Mouse (Mus musculus): ENCODE results near the gene Psmd3. TPM values are rescaled to one million over a fixed set of nuclear protein-coding genes. Genes with fewer than 3 reads are reported as not detected.
A peak's percentile ranks its signal among the peaks of the same experiment; 100 is the strongest.
"Not testable (repeated sequence)": the region's sequence is repeated elsewhere in the genome, so short reads cannot be mapped to it uniquely, and the experiment has no call there.

The Psmd3 gene
- total RNA-seq, 2 experiments from 2014 or later = 123 to 125 TPM

DNA sequence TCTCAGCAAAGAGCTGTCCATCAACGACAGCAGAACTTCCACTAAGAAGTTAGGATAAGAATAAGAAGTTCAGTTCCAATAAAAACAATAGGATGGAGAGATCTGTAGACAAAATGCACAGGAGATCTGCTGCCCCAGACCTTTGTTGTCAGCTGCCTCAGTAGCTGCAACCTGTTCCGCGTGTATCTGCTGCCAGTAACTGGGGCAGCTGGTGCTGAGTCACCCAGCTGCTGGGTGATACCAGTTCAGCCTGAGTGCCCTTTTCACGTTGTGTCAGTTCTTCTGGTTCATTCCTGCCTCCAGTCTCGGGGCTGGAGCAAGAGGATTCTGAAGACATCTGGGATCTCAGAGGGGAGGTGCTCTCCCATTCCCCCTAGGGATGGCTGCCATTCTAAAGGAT is 10.5 kb upstream of the Psmd3 start:
- Histone ChIP-seq H3K4me3 (no peak overlapping the region), H3K27ac (no peak overlapping the region)
- TF ChIP-seq CTCF (conservative IDR thresholded peaks at IDR 0.05) = no peak
- no peak for DNase-seq (ENCODE audit: low spot score in 2 of 2)

- no peak for TF ChIP-seq CTCF (conservative IDR thresholded peaks at IDR 0.05)
- no peak for DNase-seq (ENCODE audit: low spot score in 2 of 2)
- no peak overlapping the region for H3K27ac ChIP-seq
- no peak overlapping the region for H3K4me3 ChIP-seq
Observed at GRCm38 (mm10) chr11:98672482-98672881, 9.9 kb upstream of the Psmd3 start.

- peak; percentile 38 to 58 for DNase-seq (ENCODE audit: low spot score in 2 of 2)
- not testable (repeated sequence) for H3K27ac ChIP-seq, H3K4me3 ChIP-seq
- peak; percentile 70 for TF ChIP-seq CTCF (conservative IDR thresholded peaks at IDR 0.05)
Observed at GRCm38 (mm10) chr11:98673136-98673535, 9.2 kb upstream of the Psmd3 start.

DNA sequence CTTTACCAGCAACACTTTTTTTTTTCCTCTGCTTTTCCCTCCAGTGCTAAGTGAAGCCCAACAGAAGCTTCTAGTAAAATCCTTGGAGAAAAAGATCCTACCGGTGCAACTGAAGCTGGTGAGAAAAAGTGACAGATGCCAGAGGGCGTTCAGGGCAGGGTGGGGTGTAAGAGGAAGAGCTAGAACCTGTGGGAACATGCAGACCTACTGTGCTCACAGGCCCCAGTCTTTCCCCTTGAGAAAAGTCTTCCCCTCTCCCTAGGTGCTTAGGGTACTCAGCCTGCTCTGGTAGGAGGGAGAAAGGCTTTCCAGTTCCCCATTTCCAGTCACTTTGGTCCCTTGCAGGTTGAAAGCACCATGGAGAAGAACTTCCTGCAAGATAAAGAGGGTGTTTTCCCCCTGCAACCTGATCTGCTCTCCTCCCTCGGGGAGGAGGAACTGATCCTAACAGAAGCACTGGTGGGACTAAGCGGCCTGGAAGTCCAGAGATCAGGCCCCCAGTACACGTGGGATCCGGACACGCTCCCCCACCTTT is 6.5 kb upstream of the Psmd3 start:
- no peak overlapping the region for H3K4me3 ChIP-seq
- no peak for TF ChIP-seq CTCF (conservative IDR thresholded peaks at IDR 0.05)
- no peak for DNase-seq (ENCODE audit: low spot score in 2 of 2)
- H3K27ac ChIP-seq = no peak overlapping the region

DNA sequence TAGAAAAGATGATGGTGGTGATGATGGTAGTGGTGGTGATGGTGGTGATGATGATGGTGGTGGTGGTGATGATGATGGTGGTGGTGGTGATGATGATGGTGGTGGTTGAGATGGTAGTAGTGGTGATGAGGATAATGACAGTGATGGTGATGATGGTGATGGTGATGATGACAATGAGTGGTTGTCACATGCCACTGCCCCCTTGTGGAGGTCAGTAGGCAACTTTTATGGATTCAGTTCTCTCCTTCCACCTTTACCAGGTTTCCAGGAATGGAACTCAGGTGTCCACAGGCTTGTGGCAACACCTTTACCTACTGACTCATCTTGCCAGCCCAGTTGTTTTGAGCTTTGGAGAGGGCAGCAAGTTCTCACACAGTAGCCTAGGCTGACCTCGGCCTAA is 2.3 kb upstream of the Psmd3 start:
- Histone ChIP-seq H3K4me3 (no peak overlapping the region), H3K27ac (no peak overlapping the region)
- DNase-seq (ENCODE audit: low spot score in 2 of 2) = no peak
- TF ChIP-seq CTCF (conservative IDR thresholded peaks at IDR 0.05) = peak; percentile 36

DNA sequence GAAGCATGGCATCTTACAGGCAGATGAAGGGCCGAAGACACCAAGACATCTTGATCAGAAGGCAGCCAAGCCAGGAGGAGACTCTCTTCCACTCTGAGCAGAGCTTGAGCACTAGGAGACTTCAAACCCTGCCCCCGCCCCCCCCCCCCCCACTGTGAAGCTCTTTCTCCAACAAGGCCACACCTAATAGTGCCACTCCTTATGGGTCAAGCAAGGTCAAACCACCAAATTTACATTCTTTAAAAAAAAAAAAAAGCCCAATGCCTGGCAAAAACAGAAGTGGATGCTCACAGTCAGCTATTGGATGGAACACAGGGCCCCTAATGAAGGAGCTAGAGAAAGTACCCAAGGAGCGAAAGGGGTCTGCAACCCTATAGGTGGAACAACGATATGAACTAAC is 1.8 kb upstream of the Psmd3 start:
- not testable (repeated sequence) for H3K27ac ChIP-seq; H3K4me3 ChIP-seq; DNase-seq (ENCODE audit: low spot score in 2 of 2)

DNA sequence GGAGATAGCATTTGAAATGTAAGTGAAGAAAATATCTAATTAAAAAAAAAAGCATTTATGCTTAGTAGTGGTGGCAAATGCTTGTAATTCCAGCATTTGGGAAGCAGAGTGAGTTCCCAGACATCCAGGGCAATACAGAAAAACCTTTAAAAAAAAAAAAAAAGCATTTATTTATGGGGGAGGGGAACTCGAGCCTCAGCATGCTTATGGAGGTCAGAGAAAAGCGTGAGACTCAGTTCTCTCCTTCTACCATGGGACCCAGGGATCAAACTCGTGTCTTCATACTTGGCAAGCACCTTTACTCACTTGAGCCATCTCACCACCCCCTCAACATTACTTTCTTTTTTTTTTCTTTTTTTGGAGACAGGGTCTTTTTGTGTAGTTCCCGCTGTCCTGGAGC is 1.2 kb upstream of the Psmd3 start:
- Histone ChIP-seq H3K27ac (no peak overlapping the region), H3K4me3 (no peak overlapping the region)
- DNase-seq (ENCODE audit: low spot score in 2 of 2) = no peak
- TF ChIP-seq CTCF (conservative IDR thresholded peaks at IDR 0.05) = no peak

- no peak for TF ChIP-seq CTCF (conservative IDR thresholded peaks at IDR 0.05)
- DNase-seq (ENCODE audit: low spot score in 2 of 2) = no peak
- Histone ChIP-seq H3K27ac (peak overlapping the region; percentile 96), H3K4me3 (peak overlapping the region; percentile 99)
Observed at GRCm38 (mm10) chr11:98682811-98683210, 457 bp downstream of the Psmd3 start.

GRCm38 (mm10) chr11:98685642-98686041 is 3.3 kb downstream of the Psmd3 start:
- no peak for DNase-seq (ENCODE audit: low spot score in 2 of 2)
- Histone ChIP-seq H3K27ac (no peak overlapping the region), H3K4me3 (no peak overlapping the region)
- no peak for TF ChIP-seq CTCF (conservative IDR thresholded peaks at IDR 0.05)

GRCm38 (mm10) chr11:98686976-98687375 is 4.6 kb downstream of the Psmd3 start:
- no peak for DNase-seq (ENCODE audit: low spot score in 2 of 2)

DNA sequence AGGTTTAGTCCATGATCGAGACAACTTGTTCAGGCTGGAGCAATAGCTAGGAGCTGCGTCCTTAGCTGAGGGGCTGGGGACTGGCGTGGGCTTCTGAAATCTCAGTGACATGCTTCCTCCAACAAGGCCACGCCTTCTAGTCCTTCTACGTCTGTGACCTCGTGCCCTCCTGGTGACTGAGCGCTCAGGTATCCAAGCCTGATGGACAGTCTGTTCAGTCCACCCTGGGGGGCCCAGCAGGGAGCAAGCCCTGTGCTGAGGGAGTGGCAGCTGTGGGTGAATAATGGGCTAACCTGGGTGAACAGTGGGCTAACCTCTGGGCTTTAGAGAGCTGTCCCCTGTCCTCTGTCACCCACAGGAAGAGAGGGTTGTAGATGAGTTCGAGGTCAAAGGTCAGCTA is 5.7 kb downstream of the Psmd3 start:
- TF ChIP-seq CTCF (conservative IDR thresholded peaks at IDR 0.05) = no peak
- no peak for DNase-seq (ENCODE audit: low spot score in 2 of 2)
- Histone ChIP-seq H3K27ac (no peak overlapping the region), H3K4me3 (no peak overlapping the region)

More at GRCm38 (mm10) chr11:98686976-98687375, 4.6 kb downstream of the Psmd3 start:
- Histone ChIP-seq H3K4me3 (no peak overlapping the region), H3K27ac (no peak overlapping the region)
- no peak for TF ChIP-seq CTCF (conservative IDR thresholded peaks at IDR 0.05)

DNA sequence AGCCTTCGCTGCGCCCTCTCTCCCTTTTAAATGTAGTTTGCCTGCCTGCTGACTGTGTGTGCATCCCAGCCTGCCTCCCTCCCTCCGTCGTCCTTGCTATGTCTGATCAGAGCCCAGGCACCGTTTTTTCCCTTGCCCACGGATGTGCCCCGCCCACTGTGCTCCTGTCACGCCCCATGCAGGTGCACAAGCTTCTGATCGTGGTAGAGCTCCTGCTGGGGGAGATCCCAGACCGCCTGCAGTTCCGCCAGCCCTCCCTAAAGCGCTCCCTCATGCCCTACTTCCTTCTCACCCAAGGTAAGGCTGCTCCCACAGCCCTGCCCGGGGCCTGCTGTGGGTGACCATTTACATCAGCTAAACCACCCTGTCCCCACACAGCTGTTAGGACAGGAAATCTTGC is 10.8 kb downstream of the Psmd3 start:
- no peak for DNase-seq (ENCODE audit: low spot score in 2 of 2)
- TF ChIP-seq CTCF (conservative IDR thresholded peaks at IDR 0.05) = no peak
- Histone ChIP-seq H3K27ac (no peak overlapping the region), H3K4me3 (no peak overlapping the region)

GRCm38 (mm10) chr11:98693746-98694145 is 11.4 kb downstream of the Psmd3 start:
- no peak overlapping the region for H3K4me3 ChIP-seq
- no peak overlapping the region for H3K27ac ChIP-seq
- no peak for TF ChIP-seq CTCF (conservative IDR thresholded peaks at IDR 0.05)
- DNase-seq (ENCODE audit: low spot score in 2 of 2) = no peak

DNA sequence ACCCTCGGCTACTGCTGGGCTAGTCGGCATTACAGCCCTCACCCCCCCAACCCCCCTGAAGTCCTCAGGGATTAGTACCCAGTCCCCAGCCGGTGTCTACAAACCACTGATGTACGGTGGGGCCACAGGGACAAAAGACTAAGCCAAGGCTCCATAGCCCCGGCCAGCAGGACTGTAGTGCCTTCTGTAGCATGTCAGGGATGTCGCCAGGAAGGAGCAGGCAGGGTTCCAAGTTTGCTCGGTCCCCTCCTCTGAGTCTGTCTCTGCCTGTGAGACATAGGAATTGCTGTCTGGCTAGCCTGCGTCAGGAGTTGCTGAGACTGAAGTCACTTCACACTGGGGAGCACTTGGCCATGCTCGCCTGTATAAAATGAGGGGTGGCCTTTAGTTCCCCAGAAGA is 11.9 kb downstream of the Psmd3 start:
- DNase-seq (ENCODE audit: low spot score in 2 of 2) = no peak
- no peak for TF ChIP-seq CTCF (conservative IDR thresholded peaks at IDR 0.05)
- H3K4me3 ChIP-seq = no peak overlapping the region

DNA sequence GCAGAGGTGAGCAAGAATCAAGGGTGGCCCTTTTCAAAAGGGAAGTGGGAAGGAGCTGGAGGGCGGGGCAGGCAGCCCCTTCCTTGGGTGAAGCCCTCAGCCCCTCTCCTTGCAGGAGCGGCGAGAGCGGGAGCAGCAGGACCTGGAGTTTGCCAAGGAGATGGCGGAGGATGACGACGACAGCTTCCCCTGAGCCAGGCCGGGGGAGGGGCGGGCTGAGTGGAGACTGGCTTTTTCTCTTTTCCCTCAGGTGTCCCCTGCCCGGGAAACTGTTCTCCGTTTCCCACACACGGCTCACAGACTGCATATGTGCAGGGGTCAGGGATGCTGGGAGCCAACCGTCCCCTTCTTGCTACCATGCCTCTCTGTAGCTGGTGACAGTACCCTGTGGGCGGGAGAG is 13.1 kb downstream of the Psmd3 start:
- no peak for DNase-seq (ENCODE audit: low spot score in 2 of 2)
- Histone ChIP-seq H3K4me3 (no peak overlapping the region), H3K27ac (no peak overlapping the region)
- TF ChIP-seq CTCF (conservative IDR thresholded peaks at IDR 0.05) = no peak

More for the DNA sequence above, 11.9 kb downstream of the Psmd3 start:
- no peak overlapping the region for H3K27ac ChIP-seq
